Mouse (Mus musculus) testis, adult 10 weeks (tissue): ENCODE data around the gene Plekhg4. TPM values are rescaled to one million over a fixed set of nuclear protein-coding genes. Genes with fewer than 3 reads are reported as not detected.

ENCODE experiments used
- polyA plus RNA-seq: library from polyadenylated mRNA; stranded (reverse); fragments of 350-450 nt; fragmentation: Illumina TruSeq; extraction: RNeasy Lipid Tissue Mini Kit (QIAGEN cat#74804); gene quantifications from one replicate; pipeline ENCODE4 v1.2.3, GENCODE M21; 2014; ENCODE audit warnings: low read depth, low replicate concordance

The Plekhg4 gene
- 3.6 TPM for polyA plus RNA-seq

DNA sequence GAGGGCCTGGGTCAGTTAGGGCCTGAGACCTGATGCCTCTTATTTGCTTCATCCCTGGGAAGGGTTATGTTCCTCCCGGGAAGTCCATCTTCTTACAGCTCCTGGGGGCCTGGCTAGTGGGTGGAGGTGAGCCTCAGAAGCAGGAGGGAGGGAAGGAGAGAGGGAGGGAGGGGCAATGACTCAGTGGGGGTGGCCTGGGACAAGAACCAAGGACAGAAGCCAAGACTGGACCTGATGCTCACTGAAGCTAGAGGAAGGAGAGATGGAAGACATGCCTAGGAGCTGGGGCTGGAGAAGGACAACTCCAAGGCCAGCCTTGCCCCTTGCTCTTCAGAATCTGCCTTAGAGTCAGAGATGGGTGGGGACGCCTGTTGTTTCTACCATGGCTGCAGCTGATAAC, at the start of gene Plekhg4:
Plekhg4 (plus strand) TSS at position 243 of the 400 bp plus-strand sequence.

DNA sequence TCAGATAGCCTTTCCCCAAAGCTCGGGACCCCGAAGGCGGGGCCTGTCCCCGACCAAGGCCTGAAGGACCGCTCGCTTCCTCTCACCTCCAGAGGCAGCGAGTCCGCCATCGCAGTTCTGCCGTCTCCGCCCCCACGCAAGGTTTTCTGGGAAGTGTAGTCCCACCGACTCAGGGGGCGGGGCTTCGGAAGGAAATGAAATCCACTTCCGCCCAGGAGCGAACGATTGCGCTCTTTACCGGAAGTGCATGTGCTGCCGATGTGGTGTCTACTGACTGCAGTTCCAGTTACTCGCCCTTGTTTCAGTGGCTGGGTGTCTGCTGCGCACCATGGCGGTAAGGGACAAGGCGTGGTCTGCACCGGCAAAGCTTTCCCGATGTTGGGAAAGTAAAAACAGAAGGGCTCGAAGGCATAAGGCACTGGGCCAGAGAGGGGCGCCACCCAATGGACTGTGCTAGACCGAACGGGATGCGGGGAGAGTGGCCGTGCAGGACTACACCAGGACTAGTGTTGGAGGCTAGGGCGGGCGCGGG, 46.9 kb upstream of the Plekhg4 start, which contains the start of the genes Lrrc29 and Tmem208:
Lrrc29 (minus strand) TSS at position 138 of the 532 bp plus-strand sequence.
Tmem208 (plus strand) TSS at position 214 of the 532 bp plus-strand sequence.

DNA sequence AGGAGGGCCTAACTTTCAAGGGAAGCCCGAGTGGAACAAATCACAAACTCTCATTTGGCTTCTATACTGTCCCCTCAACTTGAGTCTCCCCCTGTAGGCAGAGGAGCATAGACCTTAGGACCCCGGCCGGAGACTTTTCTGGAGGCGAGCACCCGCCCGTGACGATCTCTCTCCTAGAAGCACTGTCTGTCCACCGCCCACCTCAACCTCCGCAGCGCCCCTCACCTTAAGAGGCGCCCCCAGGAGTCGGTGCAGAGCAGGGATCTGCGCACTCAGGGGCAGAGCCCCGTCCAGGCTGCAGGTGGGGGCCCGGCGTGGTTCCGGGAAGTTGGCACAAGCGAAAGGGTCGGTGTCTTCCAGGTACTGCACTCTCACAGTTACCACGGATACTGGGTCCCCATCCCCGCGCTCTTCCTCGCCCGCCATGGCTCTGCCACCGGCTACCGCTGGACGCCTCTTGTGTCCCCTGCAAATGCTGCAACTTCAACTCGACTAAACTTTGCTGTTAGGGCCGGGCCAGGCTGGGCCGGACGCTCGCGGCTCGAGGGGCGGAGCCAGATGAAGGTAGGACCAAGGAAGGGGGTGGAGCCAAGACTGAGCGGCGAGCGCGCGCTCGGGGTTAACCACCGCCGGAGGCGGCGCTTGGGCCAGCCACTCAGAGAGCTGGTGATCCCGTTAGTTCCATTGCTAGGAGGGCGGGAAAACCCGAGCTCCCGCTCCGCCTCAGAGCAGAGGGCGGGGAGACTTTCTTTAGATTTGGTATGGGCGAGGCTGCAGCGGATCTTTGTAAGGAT, 25.4 kb upstream of the Plekhg4 start, which contains the start of gene Fhod1:
Fhod1 (minus strand) TSS at position 526 of the 794 bp plus-strand sequence.

DNA sequence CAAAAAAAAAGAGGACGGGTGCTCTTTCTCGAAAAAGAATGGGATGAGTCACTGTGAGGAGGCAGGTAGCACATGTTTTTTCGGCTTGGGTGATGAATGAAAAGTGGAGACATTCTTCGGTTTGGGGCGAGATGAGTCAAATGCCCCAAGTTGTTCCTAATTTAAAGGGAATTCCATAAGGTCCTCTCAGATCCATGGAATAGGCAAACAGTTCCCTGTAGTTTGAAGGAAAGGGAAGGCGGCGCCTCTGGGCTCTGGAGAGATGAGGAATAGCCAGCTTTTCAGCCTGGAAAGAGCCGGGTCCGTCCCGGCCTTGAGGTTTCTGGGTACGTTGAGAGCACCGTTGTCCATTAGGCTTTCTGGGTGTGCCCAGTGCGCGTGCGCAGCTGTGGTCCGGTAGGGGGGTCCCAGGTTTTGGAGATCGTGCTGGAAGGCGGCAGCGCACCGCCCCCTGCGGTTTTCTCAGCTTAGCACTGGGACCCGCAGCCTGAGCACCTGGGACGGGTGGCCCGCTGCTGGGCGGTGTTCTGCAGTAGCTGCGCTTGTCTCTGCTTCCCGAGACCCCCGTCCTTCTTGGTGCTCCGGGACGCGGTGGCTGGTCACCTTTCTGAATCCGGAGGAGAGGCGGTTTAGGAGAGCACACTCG, 24.5 kb upstream of the Plekhg4 start, which contains the start of gene Slc9a5:
Slc9a5 (plus strand) TSS at position 394 of the 646 bp plus-strand sequence.

DNA sequence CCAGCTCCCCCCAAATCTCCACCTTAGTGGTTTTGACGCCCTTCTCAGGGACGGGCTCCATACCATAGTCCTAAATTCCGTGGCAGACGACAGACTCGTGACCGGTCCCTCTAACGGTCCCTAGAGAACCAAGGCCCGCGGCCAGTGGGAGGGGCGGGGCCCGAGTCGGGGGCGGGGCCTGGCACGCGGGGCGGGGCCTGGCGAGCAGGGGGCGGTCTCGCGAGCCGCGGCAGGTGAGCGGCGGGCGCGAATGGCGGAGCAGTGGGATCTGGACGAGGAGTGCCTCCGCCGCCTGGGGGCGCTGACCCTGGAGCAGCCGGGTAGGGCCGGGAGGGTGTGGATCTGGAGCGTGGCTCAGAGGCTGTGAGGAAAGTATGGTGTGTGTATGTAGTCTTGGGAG, 40.3 kb downstream of the Plekhg4 start, which contains the start of the genes Kctd19 and Lrrc36:
Kctd19 (minus strand) TSS at position 112 of the 400 bp plus-strand sequence.
Lrrc36 (plus strand) TSS at position 181 of the 400 bp plus-strand sequence.

Other genes starting within 250 kb of the Plekhg4 start
- gene Ces4a, start 241.5 kb upstream of the Plekhg4 start, polyA plus RNA-seq, result 0.21 TPM
- 40.2 TPM for gene Cbfb, start 202.6 kb upstream of the Plekhg4 start, polyA plus RNA-seq
- gene D230025D16Rik, start 148.1 kb upstream of the Plekhg4 start, polyA plus RNA-seq, result 9.0 TPM
- 2.6 TPM for gene B3gnt9, start 118.1 kb upstream of the Plekhg4 start, polyA plus RNA-seq
- 0.20 TPM for gene Tradd, start 108.7 kb upstream of the Plekhg4 start, polyA plus RNA-seq
- not detected for gene Fbxl8, start 108.6 kb upstream of the Plekhg4 start, polyA plus RNA-seq
- not detected for gene Hsf4, start 103.5 kb upstream of the Plekhg4 start, polyA plus RNA-seq
- 0.06 TPM for gene Nol3, start 97.1 kb upstream of the Plekhg4 start, polyA plus RNA-seq
- gene 4931428F04Rik, start 83.4 kb upstream of the Plekhg4 start, polyA plus RNA-seq, result 8.6 TPM
- 0.71 TPM for gene Exoc3l, start 77.2 kb upstream of the Plekhg4 start, polyA plus RNA-seq
- 5.4 TPM for gene E2f4, start 75.6 kb upstream of the Plekhg4 start, polyA plus RNA-seq
- 0.15 TPM for gene Elmo3, start 67.7 kb upstream of the Plekhg4 start, polyA plus RNA-seq
- gene Lrrc29, start 47.0 kb upstream of the Plekhg4 start, polyA plus RNA-seq, result 0.87 TPM
- gene Tmem208, start 46.9 kb upstream of the Plekhg4 start, polyA plus RNA-seq, result 3.1 TPM
- gene Fhod1, start 25.3 kb upstream of the Plekhg4 start, polyA plus RNA-seq, result 0.80 TPM
- gene Slc9a5, start 24.4 kb upstream of the Plekhg4 start, polyA plus RNA-seq, result 1.6 TPM
- gene Kctd19, start 40.2 kb downstream of the Plekhg4 start, polyA plus RNA-seq, result 99.0 TPM
- gene Lrrc36, start 40.3 kb downstream of the Plekhg4 start, polyA plus RNA-seq, result 73.0 TPM
- 0.20 TPM for gene Tppp3, start 98.3 kb downstream of the Plekhg4 start, polyA plus RNA-seq
- 4.0 TPM for gene Zdhhc1, start 123.6 kb downstream of the Plekhg4 start, polyA plus RNA-seq
- 0.11 TPM for gene Hsd11b2, start 145.5 kb downstream of the Plekhg4 start, polyA plus RNA-seq
- gene Atp6v0d1, start 192.8 kb downstream of the Plekhg4 start, polyA plus RNA-seq, result 10.6 TPM
- 0.38 TPM for gene Ripor1, start 232.0 kb downstream of the Plekhg4 start, polyA plus RNA-seq